Mouse (Mus musculus): ENCODE measurements around the gene Ngf.

GRCm38 (mm10) chr3:102526481-102526880 is 56.8 kb downstream of the Ngf start:
- TF ChIP-seq BHLHE40 (IDR thresholded peaks at IDR 0.05; ENCODE audit: borderline replicate concordance, low read depth, low read length) = no peak
- TF ChIP-seq HCFC1 (IDR thresholded peaks at IDR 0.05; ENCODE audit: low read depth, low read length) = no peak
- TF ChIP-seq USF1 (IDR thresholded peaks at IDR 0.05; ENCODE audit: low read depth, low read length) = no peak
- TF ChIP-seq GABPA (IDR thresholded peaks at IDR 0.05; ENCODE audit: low read depth, low read length) = no peak
- no peak for TF ChIP-seq EP300 (IDR thresholded peaks at IDR 0.05; ENCODE audit: low read depth in 1 of 2, low read length in 2 of 2)
- TF ChIP-seq POLR2A (IDR thresholded peaks at IDR 0.05; ENCODE audit: control insufficient read depth in 1 of 2, insufficient read depth in 1 of 2, low read depth in 1 of 2, low read length in 2 of 2, poor library complexity in 1 of 2) = no peak
- TF ChIP-seq GATA1 (IDR thresholded peaks at IDR 0.05; ENCODE audit: low read depth, low read length) = no peak
- no peak for TF ChIP-seq CHD2 (IDR thresholded peaks at IDR 0.05; ENCODE audit: low read length)
- no peak for TF ChIP-seq E2F4 (IDR thresholded peaks at IDR 0.05; ENCODE audit: borderline replicate concordance, low read depth, low read length)
